Mouse (Mus musculus) limb, embryonic 14.5 days (tissue): ENCODE results near the gene Pigk. TPM values are rescaled to one million over a fixed set of nuclear protein-coding genes. Genes with fewer than 3 reads are reported as not detected.

ENCODE experiments used
- ATAC-seq: fragments of 200-750 bp; cut with Nextera tagmentation; 2 replicates; pipeline ENCODE4 v1.8.0; 2017; ENCODE audit warnings: low read depth, moderate number of reproducible peaks, moderate TSS enrichment; ENCODE audit not compliant: low FRiP score
- DNase-seq: peaks from one replicate; pipeline ENCODE4 v3.0.0-alpha.2; 2015; ENCODE audit warnings: low spot score
- H3K27ac ChIP-seq: fragments of 300-500 bp; sonication (generic); replicated peaks from 2 replicates; pipeline ENCODE4 v1.5.1; 2014; ENCODE audit warnings: low read depth, mild to moderate bottlenecking, low read length, moderate library complexity, mixed read lengths
- H3K27me3 ChIP-seq: fragments of 300-500 bp; sonication (generic); 2 replicates; pipeline ENCODE4 v1.6.1; 2014; ENCODE audit warnings: low read length, mixed read lengths; ENCODE audit not compliant: control insufficient read depth, insufficient read depth
- H3K36me3 ChIP-seq: fragments of 300-500 bp; sonication (generic); 2 replicates; pipeline ENCODE4 v1.6.1; 2014; ENCODE audit warnings: mild to moderate bottlenecking, low read length, moderate library complexity, mixed read lengths; ENCODE audit not compliant: control insufficient read depth, insufficient read depth
- H3K4me1 ChIP-seq: fragments of 300-500 bp; sonication (generic); 2 replicates; pipeline ENCODE4 v1.6.1; 2014; ENCODE audit warnings: antibody characterized with exemption, low read length, mixed read lengths; ENCODE audit not compliant: control insufficient read depth, insufficient read depth
- H3K4me2 ChIP-seq: fragments of 300-500 bp; sonication (generic); replicated peaks from 2 replicates; pipeline ENCODE4 v1.6.1; 2014; ENCODE audit warnings: low read depth, mild to moderate bottlenecking, low read length, moderate library complexity; ENCODE audit not compliant: severe bottlenecking
- H3K4me3 ChIP-seq: fragments of 300-500 bp; sonication (generic); replicated peaks from 2 replicates; pipeline ENCODE4 v1.5.1; 2014; ENCODE audit warnings: low read length
- H3K9ac ChIP-seq: fragments of 300-500 bp; sonication (generic); 2 replicates; pipeline ENCODE4 v1.6.1; 2014; ENCODE audit warnings: mild to moderate bottlenecking, low read depth, low read length, moderate library complexity; ENCODE audit not compliant: severe bottlenecking
- H3K9me3 ChIP-seq: fragments of 300-500 bp; sonication (generic); 2 replicates; pipeline ENCODE4 v1.6.1; 2016; ENCODE audit warnings: low read length; ENCODE audit not compliant: control insufficient read depth
- POLR2A ChIP-seq: fragments of 200-500 bp; IDR thresholded peaks from 2 replicates; pipeline ENCODE4 v1.8.0; 2012; ENCODE audit warnings: inconsistent platforms, mild to moderate bottlenecking, moderate library complexity, borderline replicate concordance; ENCODE audit not compliant: insufficient read depth, insufficient read length; ENCODE audit errors: extremely low read depth
- WGBS: fragments of 180-500 bp; shearing (Covaris S2); extraction: QIAGEN DNeasy Blood & Tissue Kit; methylation state at CpG from one replicate; pipeline ENCODE4 v1.1.7; 2014; 5-methylcytosine and 5-hydroxymethylcytosine counted together
- polyA plus RNA-seq, 2 experiments: library from polyadenylated mRNA; depleted of rRNA in 1 of 2; stranded (reverse) in 1 of 2; unstranded in 1 of 2; fragments of >200 nt; fragmentation: Nextera tagmentation in 1 of 2; extraction: Ambion mirVana in 1 of 2; gene quantifications; 2 replicates each; pipeline versions ENCODE4 v1.2.1 to v1.2.3; 2012 to 2014

Gene Pigk
- polyA plus RNA-seq, 2 experiments = 20.4 to 53.1 TPM

GRCm38 (mm10) chr3:152749461-152749871 is 35.6 kb downstream of the Pigk start:
- peak; percentile 59 for DNase-seq
- Histone ChIP-seq H3K9me3 (no peaks in the 10 kb centered on the region), H3K4me1 (no peaks in the 10 kb centered on the region), H3K4me2 (no peak overlapping the region), H3K4me3 (no peak overlapping the region), H3K36me3 (peaks cover 18% of the 10 kb centered on the region), H3K27ac (no peak overlapping the region), H3K9ac (no peak overlapping the region), H3K27me3 (no peaks in the 10 kb centered on the region)
- WGBS = 31% methylated on average over 3 of the region's 3 CpGs
- no peak for ATAC-seq
- no peak for TF ChIP-seq POLR2A

- Histone ChIP-seq H3K27me3 (no peaks in the 10 kb centered on the region), H3K9me3 (no peaks in the 10 kb centered on the region), H3K9ac (no peak overlapping the region), H3K36me3 (peaks cover 14% of the 10 kb centered on the region), H3K4me2 (no peak overlapping the region), H3K4me3 (no peak overlapping the region), H3K4me1 (no peaks in the 10 kb centered on the region), H3K27ac (no peak overlapping the region)
- no peak for ATAC-seq
- 81% methylated on average over 2 of the region's 2 CpGs for WGBS
- no peak for DNase-seq
- no peak for TF ChIP-seq POLR2A
These were observed 36.0 kb downstream of the Pigk start for GRCm38 (mm10) chr3:152749881-152750280.

- Histone ChIP-seq H3K4me1 (peaks cover 3% of the 10 kb centered on the region; the same call in 1 of the 2 replicates), H3K9me3 (no peaks in the 10 kb centered on the region), H3K4me3 (no peak overlapping the region), H3K27me3 (no peaks in the 10 kb centered on the region), H3K9ac (no peak overlapping the region), H3K36me3 (peaks cover 8% of the 10 kb centered on the region), H3K4me2 (no peak overlapping the region), H3K27ac (no peak overlapping the region)
- TF ChIP-seq POLR2A = no peak
- no peak for DNase-seq
- WGBS = 96% methylated on average over 1 of the region's 1 CpGs
- ATAC-seq = no peak
These were observed 39.0 kb downstream of the Pigk start for GRCm38 (mm10) chr3:152752911-152753310.

- no peaks in the 10 kb centered on the region for H3K9me3 ChIP-seq
- TF ChIP-seq POLR2A = no peak
- H3K27me3 ChIP-seq = no peaks in the 10 kb centered on the region
- 93% methylated on average over 4 of the region's 4 CpGs for WGBS
- DNase-seq (no peak), ATAC-seq (no peak)
- H3K4me1 ChIP-seq = peaks cover 4% of the 10 kb centered on the region
- no peak overlapping the region for H3K4me3 ChIP-seq
- H3K36me3 ChIP-seq = peaks cover 8% of the 10 kb centered on the region; the same call in 1 of the 2 replicates
- no peak overlapping the region for H3K4me2 ChIP-seq
- no peak overlapping the region for H3K27ac ChIP-seq
- H3K9ac ChIP-seq = no peak overlapping the region
These were observed 39.4 kb downstream of the Pigk start for GRCm38 (mm10) chr3:152753345-152753744.

GRCm38 (mm10) chr3:152753920-152754764 is 40.2 kb downstream of the Pigk start:
- no peak for TF ChIP-seq POLR2A
- H3K36me3 ChIP-seq = peaks cover 8% of the 10 kb centered on the region; the same call in 1 of the 2 replicates
- H3K4me1 ChIP-seq = peaks cover 11% of the 10 kb centered on the region
- H3K9me3 ChIP-seq = no peaks in the 10 kb centered on the region
- no peak overlapping the region for H3K4me3 ChIP-seq
- H3K27me3 ChIP-seq = no peaks in the 10 kb centered on the region
- DNase-seq (no peak), ATAC-seq (no peak)
- WGBS = 73% methylated on average over 14 of the region's 14 CpGs
- H3K27ac ChIP-seq = no peak overlapping the region
- no peak overlapping the region for H3K9ac ChIP-seq
- no peak overlapping the region for H3K4me2 ChIP-seq
